Mouse (Mus musculus) intestine, postnatal 0 days (tissue): ENCODE data around the gene Kcnk4. TPM values are rescaled to one million over a fixed set of nuclear protein-coding genes. Genes with fewer than 3 reads are reported as not detected.

Experiments used
- ATAC-seq: fragments of 200-750 bp; cut with Nextera tagmentation; 2 replicates; pipeline ENCODE4 v1.8.0; 2017; ENCODE audit warnings: mild to moderate bottlenecking, moderate TSS enrichment, moderate library complexity
- H3K27ac ChIP-seq: fragments of 300-500 bp; sonication (generic); 2 replicates; pipeline ENCODE4 v1.5.1; 2014; ENCODE audit warnings: mild to moderate bottlenecking, low read depth, low read length, moderate library complexity
- H3K27me3 ChIP-seq: fragments of 300-500 bp; sonication (generic); replicated peaks from 2 replicates; pipeline ENCODE4 v1.6.1; 2014; ENCODE audit warnings: low read length, mixed read lengths; ENCODE audit not compliant: control insufficient read depth, insufficient read depth
- H3K36me3 ChIP-seq: fragments of 300-500 bp; sonication (generic); 2 replicates; pipeline ENCODE4 v1.6.1; 2014; ENCODE audit warnings: mild to moderate bottlenecking, moderate library complexity; ENCODE audit not compliant: control insufficient read depth, insufficient read depth
- H3K4me1 ChIP-seq: fragments of 300-500 bp; sonication (generic); replicated peaks from 2 replicates; pipeline ENCODE4 v1.6.1; 2014; ENCODE audit warnings: antibody characterized with exemption, low read length, mixed read lengths; ENCODE audit not compliant: control insufficient read depth, insufficient read depth
- H3K4me2 ChIP-seq: fragments of 300-500 bp; sonication (generic); replicated peaks from 2 replicates; pipeline ENCODE4 v1.6.1; 2014; ENCODE audit warnings: low read depth, mild to moderate bottlenecking, moderate library complexity
- H3K4me3 ChIP-seq: fragments of 300-500 bp; sonication (generic); 2 replicates; pipeline ENCODE4 v1.5.1; 2014; ENCODE audit warnings: low read depth, low read length
- H3K9ac ChIP-seq: fragments of 300-500 bp; sonication (generic); 2 replicates; pipeline ENCODE4 v1.6.1; 2014; ENCODE audit warnings: mild to moderate bottlenecking, low read depth, low read length
- H3K9me3 ChIP-seq: fragments of 300-500 bp; sonication (generic); 2 replicates; pipeline ENCODE4 v1.6.1; 2016; ENCODE audit warnings: mixed run types; ENCODE audit not compliant: control insufficient read depth
- CTCF ChIP-seq: sonication (generic); IDR thresholded peaks from 2 replicates; pipeline ENCODE4 v1.5.1; 2016; ENCODE audit warnings: low read depth, mild to moderate bottlenecking, control low read depth, antibody characterized with exemption, moderate library complexity
- WGBS: fragments of 180-500 bp; shearing (Covaris S2); extraction: QIAGEN DNeasy Blood & Tissue Kit; methylation state at CpG from one replicate; pipeline ENCODE4 v1.1.7; 2014; 5-methylcytosine and 5-hydroxymethylcytosine counted together
- microRNA-seq: library from miRNA; unstranded; fragments of <30 nt; microRNA quantifications from one replicate; pipeline ENCODE4, GENCODE M21; 2016
- polyA plus RNA-seq: library from polyadenylated mRNA; unstranded; fragments of >200 nt; fragmentation: Nextera tagmentation; extraction: Ambion mirVana; gene quantifications from 2 replicates; pipeline ENCODE4 v1.2.1, GENCODE M21; 2015

Gene Kcnk4
- polyA plus RNA-seq, 1 experiment from 2014 or later = 0.38 TPM

DNA sequence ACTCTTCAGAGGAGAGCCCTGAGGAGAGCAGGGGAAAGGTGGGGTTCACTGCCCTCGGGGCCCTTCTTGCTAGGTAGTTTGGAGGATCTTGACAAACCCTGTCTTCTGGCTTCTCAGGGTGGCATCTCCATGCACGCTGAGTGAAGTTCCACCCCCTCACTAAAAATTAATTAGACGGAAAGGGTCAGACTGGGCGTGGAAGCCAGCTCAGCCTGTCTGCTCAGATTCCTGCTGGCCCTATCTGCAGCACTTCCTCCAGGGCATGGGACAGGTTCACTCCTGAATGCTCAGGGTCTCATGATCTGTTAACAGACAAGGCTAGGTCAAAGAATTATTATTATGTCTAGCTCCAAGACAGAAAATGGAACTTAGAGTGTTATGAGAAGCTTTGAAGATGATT, 41.8 kb downstream of the Kcnk4 start:
- no peak for TF ChIP-seq CTCF
- Histone ChIP-seq H3K4me1 (no peaks in the 10 kb centered on the region), H3K27ac (peak overlapping the region; percentile 0; the same call in 1 of the 2 replicates), H3K4me3 (no peak overlapping the region), H3K9ac (no peak overlapping the region), H3K27me3 (no peaks in the 10 kb centered on the region), H3K9me3 (no peaks in the 10 kb centered on the region), H3K4me2 (no peak overlapping the region; the same call in 1 of the 2 replicates), H3K36me3 (no peaks in the 10 kb centered on the region)
- 37% methylated on average over 4 of the region's 4 CpGs for WGBS
- no peak for ATAC-seq

DNA sequence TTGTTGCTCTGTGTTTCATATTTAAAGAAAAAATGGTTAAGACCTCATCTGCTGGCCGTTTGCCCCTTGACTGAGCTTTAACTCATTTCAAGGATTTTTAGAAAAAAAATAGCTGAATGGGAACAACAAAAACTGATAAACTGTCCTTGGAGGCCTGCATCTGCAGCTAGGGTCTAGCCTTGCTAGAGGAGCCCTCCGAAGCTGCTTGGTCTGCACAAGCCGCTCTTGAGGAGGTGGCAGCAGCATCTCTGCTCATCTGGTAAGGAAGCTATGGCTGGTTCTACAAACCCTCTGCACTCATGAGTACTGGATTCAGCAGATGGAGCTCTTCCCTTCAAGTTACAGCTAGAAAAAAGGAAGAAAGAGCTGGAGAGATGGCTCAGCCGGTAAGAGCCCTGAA, 56.4 kb downstream of the Kcnk4 start:
- WGBS = 85% methylated on average over 4 of the region's 4 CpGs

DNA sequence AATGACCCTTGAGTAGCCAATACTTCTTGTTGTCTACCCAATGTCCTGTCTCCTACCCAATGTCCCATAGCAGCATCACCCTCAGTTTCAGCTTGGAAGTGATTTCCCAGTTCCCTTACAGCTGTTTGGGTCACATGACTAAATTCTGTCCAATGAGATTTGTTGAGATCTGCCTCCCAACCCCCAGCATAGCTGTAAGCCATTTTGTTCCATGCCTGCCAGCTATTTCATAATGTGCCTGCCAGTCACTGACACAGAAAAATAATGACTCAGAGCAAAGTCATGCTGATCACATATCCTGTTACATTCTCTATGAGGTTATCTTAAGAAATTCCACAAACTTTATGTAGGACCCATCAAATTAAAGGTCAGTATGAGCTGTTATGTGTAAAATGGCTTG, 57.5 kb downstream of the Kcnk4 start:
- Histone ChIP-seq H3K36me3 (no peaks in the 10 kb centered on the region), H3K9me3 (no peaks in the 10 kb centered on the region), H3K4me1 (no peaks in the 10 kb centered on the region), H3K27ac (no peak overlapping the region), H3K9ac (no peak overlapping the region), H3K27me3 (no peaks in the 10 kb centered on the region), H3K4me2 (no peak overlapping the region), H3K4me3 (no peak overlapping the region)
- TF ChIP-seq CTCF = no peak
- no peak for ATAC-seq

More for the DNA sequence above, 56.4 kb downstream of the Kcnk4 start:
- no peak overlapping the region for H3K4me2 ChIP-seq
- ATAC-seq = no peak
- H3K4me3 ChIP-seq = no peak overlapping the region
- no peak overlapping the region for H3K27ac ChIP-seq
- no peaks in the 10 kb centered on the region for H3K36me3 ChIP-seq
- H3K4me1 ChIP-seq = no peaks in the 10 kb centered on the region
- no peaks in the 10 kb centered on the region for H3K9me3 ChIP-seq
- H3K27me3 ChIP-seq = no peaks in the 10 kb centered on the region
- no peak for TF ChIP-seq CTCF
- H3K9ac ChIP-seq = no peak overlapping the region

DNA sequence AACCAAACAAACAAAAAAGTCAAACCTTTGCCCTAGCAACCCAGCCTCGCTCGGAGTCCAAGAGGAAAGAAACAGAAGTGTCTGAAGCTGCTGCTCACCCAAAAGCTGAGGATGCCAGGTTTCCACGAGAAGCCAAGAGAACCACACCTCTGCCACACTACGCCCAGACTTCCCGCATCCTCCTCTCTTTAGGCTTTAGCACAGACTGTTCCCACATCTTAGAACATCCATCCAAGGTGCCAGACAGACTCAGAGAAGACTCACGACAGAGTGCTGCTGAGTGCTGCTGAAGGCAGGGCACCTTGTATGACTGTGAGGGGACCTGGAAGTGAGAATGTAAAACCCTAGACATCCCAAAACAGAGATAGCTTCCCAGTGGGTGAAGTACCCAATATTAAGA, 58.5 kb downstream of the Kcnk4 start:
- no peaks in the 10 kb centered on the region for H3K9me3 ChIP-seq
- H3K4me3 ChIP-seq = no peak overlapping the region
- no peaks in the 10 kb centered on the region for H3K4me1 ChIP-seq
- no peak for TF ChIP-seq CTCF
- ATAC-seq = no peak
- H3K4me2 ChIP-seq = no peak overlapping the region
- H3K36me3 ChIP-seq = no peaks in the 10 kb centered on the region
- no peak overlapping the region for H3K9ac ChIP-seq
- H3K27me3 ChIP-seq = no peaks in the 10 kb centered on the region
- no peak overlapping the region for H3K27ac ChIP-seq
- 83% methylated on average over 6 of the region's 6 CpGs for WGBS

DNA sequence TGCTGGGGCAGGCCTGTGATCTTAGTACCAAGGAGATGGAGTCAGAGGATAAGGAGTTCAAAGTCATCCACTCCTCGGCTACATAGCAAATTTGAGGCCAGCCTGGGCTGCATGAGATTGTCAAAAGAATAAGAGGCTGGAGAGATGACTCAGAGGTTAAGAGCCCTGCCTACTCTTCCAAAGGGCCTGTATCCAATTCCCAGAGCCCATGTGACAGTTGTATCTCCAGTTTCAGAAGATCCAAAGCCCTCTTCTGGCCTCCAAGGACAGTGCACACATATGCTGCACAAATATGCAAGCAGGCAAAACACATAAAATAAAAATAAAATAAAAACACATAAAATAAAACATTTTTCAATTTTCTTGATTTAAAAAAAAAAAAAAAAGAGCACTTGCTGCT, 60.1 kb downstream of the Kcnk4 start:
- H3K27me3 ChIP-seq = no peaks in the 10 kb centered on the region
- 33% methylated on average over 1 of the region's 1 CpGs for WGBS
- H3K9ac ChIP-seq = no peak overlapping the region
- no peaks in the 10 kb centered on the region for H3K4me1 ChIP-seq
- ATAC-seq = peak; percentile 84
- no peak overlapping the region for H3K4me3 ChIP-seq
- H3K9me3 ChIP-seq = no peaks in the 10 kb centered on the region
- H3K27ac ChIP-seq = no peak overlapping the region
- peak; percentile 16; the same call in 1 of the 2 replicates for TF ChIP-seq CTCF
- H3K4me2 ChIP-seq = no peak overlapping the region
- H3K36me3 ChIP-seq = no peaks in the 10 kb centered on the region

Small RNA genes within 50 kb of the gene (microRNA-seq; reads per million reads assigned to microRNA genes)
- gene Mir6990 = 1.9 reads per million

Other genes starting within 250 kb of the Kcnk4 start
- gene Rps6ka4, start 93.9 kb downstream of the Kcnk4 start, polyA plus RNA-seq = 15.7 and 16.7 TPM in 2 replicates
- gene Ccdc88b, start 76.3 kb downstream of the Kcnk4 start, polyA plus RNA-seq = 1.4 and 1.7 TPM in 2 replicates
- gene Trmt112, start 24.8 kb downstream of the Kcnk4 start, polyA plus RNA-seq = 52.0 and 54.4 TPM in 2 replicates
- gene Prdx5, start 24.4 kb downstream of the Kcnk4 start, polyA plus RNA-seq = 910 and 912 TPM in 2 replicates
- gene Esrra, start 12.7 kb downstream of the Kcnk4 start, polyA plus RNA-seq = 63.6 TPM in 2 replicates
- 0.65 and 0.76 TPM in 2 replicates for gene Catsperz, start 9.1 kb downstream of the Kcnk4 start, polyA plus RNA-seq
- gene Bad, start 7.3 kb upstream of the Kcnk4 start, polyA plus RNA-seq = 66.2 and 70.1 TPM in 2 replicates
- 20.0 and 20.9 TPM in 2 replicates for gene Gpr137, start 8.0 kb upstream of the Kcnk4 start, polyA plus RNA-seq
- 102 and 105 TPM in 2 replicates for gene Ppp1r14b, start 40.5 kb upstream of the Kcnk4 start, polyA plus RNA-seq
- gene Plcb3, start 42.0 kb upstream of the Kcnk4 start, polyA plus RNA-seq = 107 and 123 TPM in 2 replicates
- 135 and 142 TPM in 2 replicates for gene Fkbp2, start 46.0 kb upstream of the Kcnk4 start, polyA plus RNA-seq
- gene Vegfb, start 53.1 kb upstream of the Kcnk4 start, polyA plus RNA-seq = 23.2 and 25.2 TPM in 2 replicates
- gene Dnajc4, start 58.1 kb upstream of the Kcnk4 start, polyA plus RNA-seq = 32.3 and 35.1 TPM in 2 replicates
- 50.4 and 51.9 TPM in 2 replicates for gene Nudt22, start 61.6 kb upstream of the Kcnk4 start, polyA plus RNA-seq
- 7.6 and 10.2 TPM in 2 replicates for gene Trpt1, start 61.6 kb upstream of the Kcnk4 start, polyA plus RNA-seq
- gene Fermt3, start 85.0 kb upstream of the Kcnk4 start, polyA plus RNA-seq = 8.9 and 9.3 TPM in 2 replicates
- gene Stip1, start 105.5 kb upstream of the Kcnk4 start, polyA plus RNA-seq = 46.2 and 47.8 TPM in 2 replicates
- 14.4 and 15.1 TPM in 2 replicates for gene Macrod1, start 122.3 kb upstream of the Kcnk4 start, polyA plus RNA-seq
- gene Flrt1, start 171.2 kb upstream of the Kcnk4 start, polyA plus RNA-seq = 0.75 and 0.82 TPM in 2 replicates